Mouse (Mus musculus): ENCODE results near the gene Usp32.

Usp32 gene

GRCm38 (mm10) chr11:84945841-84946240, 194.1 kb downstream of the Usp32 start:
- peak; percentile 39 for DNase-seq

- DNase-seq: no peak
These were observed 195.1 kb downstream of the Usp32 start for GRCm38 (mm10) chr11:84944639-84945435.

- DNase-seq: peak; percentile 65
These were observed 196.0 kb downstream of the Usp32 start for GRCm38 (mm10) chr11:84943948-84944347.

- DNase-seq: no peak
These were observed 199.8 kb downstream of the Usp32 start for GRCm38 (mm10) chr11:84940140-84940539.

- no peak for DNase-seq
These were observed 200.4 kb downstream of the Usp32 start for GRCm38 (mm10) chr11:84939508-84940053.

Measured in kidney, adult 18-20 months (tissue).